Comparison of ENCODE assay signal across 8 mouse cellular contexts in the genomic region with DNA sequence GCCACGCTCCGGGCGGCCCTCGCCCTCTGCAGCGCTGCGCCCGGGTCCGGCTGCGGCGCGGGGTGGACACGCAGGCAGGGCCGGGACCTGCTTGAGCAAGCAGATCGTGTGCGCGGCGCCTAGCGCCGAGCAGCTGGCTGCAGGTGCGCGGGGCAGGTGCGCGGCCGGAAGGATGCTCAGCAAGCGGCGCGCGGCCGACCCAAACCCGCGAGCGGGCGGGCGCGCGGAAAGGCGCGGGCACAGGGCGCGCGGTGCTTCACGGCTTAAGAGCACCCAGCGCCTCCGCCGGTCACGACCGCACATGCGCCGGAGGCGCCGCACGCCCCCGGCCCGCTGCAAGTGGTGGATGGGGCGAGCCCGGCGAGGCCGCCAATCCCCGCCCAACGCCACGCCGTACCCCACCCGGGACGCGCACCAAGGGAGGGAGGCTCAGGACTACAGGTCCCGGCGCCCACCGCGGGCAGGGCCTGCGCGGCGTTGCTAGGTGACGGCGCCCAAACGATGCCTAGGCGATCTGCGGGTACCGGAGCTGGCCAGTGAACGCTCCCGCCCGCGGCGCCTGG. TPM values are rescaled to one million over a fixed set of nuclear protein-coding genes. Genes with fewer than 3 reads are reported as not detected.
DNase-seq lines count a peak whose midpoint lies in the region; ATAC-seq and TF ChIP-seq lines count a peak whose summit lies in the region.

Gene Zfyve28 (minus strand): TSS at position 296 of the 563 bp plus-strand sequence.
Gene Cfap99 (plus strand): TSS at position 447 of the 563 bp plus-strand sequence.

- TF ChIP-seq CTCF in ES-Bruce4 (IDR thresholded peaks at IDR 0.05; ENCODE audit: low read depth, low read length): no peak
- no peak for TF ChIP-seq CTCF in cerebellum, adult 2 months (IDR thresholded peaks at IDR 0.05; ENCODE audit: borderline replicate concordance, insufficient read depth, low read depth, low read length)

- DNase-seq in cerebellum, adult 2 months: peak; percentile 98 to 99
- DNase-seq in layer of hippocampus, postnatal 10 days (ENCODE audit: low spot score in 2 of 2): peak; percentile 93 to 96
- DNase-seq in retina, adult 2 months (ENCODE audit: low read depth, low spot score): peak; percentile 84
- DNase-seq in thymus, postnatal 4 days: peak; percentile 84

- WGBS in cerebellum, adult 2 months: 1% methylated on average over 82 of the region's 83 CpGs
- WGBS in hindbrain, embryonic 12.5 days: under 1% methylated on average over 79 of the region's 83 CpGs
- under 1% methylated on average over 63 of the region's 83 CpGs for WGBS in lung, embryonic 16.5 days

- H3K4me1 ChIP-seq in ES-Bruce4 (ENCODE audit: control insufficient read depth, insufficient read depth, low read length): no peaks in the 10 kb centered on the region
- H3K4me1 ChIP-seq in cerebellum, adult 2 months (ENCODE audit: control insufficient read depth, insufficient read depth, low read length): peaks cover 16% of the 10 kb centered on the region
- H3K4me1 ChIP-seq in hindbrain, embryonic 12.5 days: peaks cover 21% of the 10 kb centered on the region
- peaks cover 19% of the 10 kb centered on the region for H3K4me1 ChIP-seq in lung, embryonic 16.5 days (replicated peaks; ENCODE audit: control insufficient read depth, insufficient read depth, low read length)

- no peaks in the 10 kb centered on the region for H3K36me3 ChIP-seq in ES-Bruce4 (ENCODE audit: control insufficient read depth, insufficient read depth, low read length, poor library complexity, severe bottlenecking)
- H3K36me3 ChIP-seq in hindbrain, embryonic 12.5 days: no peaks in the 10 kb centered on the region
- H3K36me3 ChIP-seq in lung, embryonic 16.5 days (ENCODE audit: control insufficient read depth, insufficient read depth, low read length): no peaks in the 10 kb centered on the region

- TF ChIP-seq POLR2A in ES-Bruce4 (IDR thresholded peaks at IDR 0.05; ENCODE audit: insufficient read depth, low read length): no peak
- peak; percentile 50; the same call in 1 of the 2 replicates for TF ChIP-seq POLR2A in cerebellum, adult 2 months (IDR thresholded peaks at IDR 0.05; ENCODE audit: borderline replicate concordance, insufficient read depth, low read length)

- peak within 1 kb of the TSS; percentile 68 for H3K4me3 ChIP-seq in ES-Bruce4 (ENCODE audit: low read depth, low read length)
- H3K4me3 ChIP-seq in cerebellum, adult 2 months (replicated peaks; ENCODE audit: insufficient read depth, low read depth, low read length): peak within 1 kb of the TSS; percentile 85
- H3K4me3 ChIP-seq in hindbrain, embryonic 12.5 days: peak within 1 kb of the TSS; percentile 80
- peak within 1 kb of the TSS; percentile 57 for H3K4me3 ChIP-seq in lung, embryonic 16.5 days (ENCODE audit: low read length)

- H3K9ac ChIP-seq in ES-Bruce4 (ENCODE audit: low read depth, poor library complexity, severe bottlenecking): peak within 1 kb of the TSS; percentile 33
- peak within 1 kb of the TSS; percentile 72 for H3K9ac ChIP-seq in hindbrain, embryonic 12.5 days
- H3K9ac ChIP-seq in lung, embryonic 16.5 days (ENCODE audit: low read length): peak within 1 kb of the TSS; percentile 13

- peak; percentile 94 for ATAC-seq in frontal cortex, adult (ENCODE audit: low TSS enrichment)
- ATAC-seq in hindbrain, embryonic 12.5 days (ENCODE audit: low FRiP score): peak; percentile 98
- ATAC-seq in lung, embryonic 16.5 days (ENCODE audit: low read depth): peak; percentile 91

- no peaks in the 10 kb centered on the region for H3K9me3 ChIP-seq in ES-Bruce4 (replicated peaks; ENCODE audit: control insufficient read depth, insufficient read depth, low read length, poor library complexity, severe bottlenecking)
- H3K9me3 ChIP-seq in hindbrain, embryonic 12.5 days (replicated peaks): no peaks in the 10 kb centered on the region
- H3K9me3 ChIP-seq in lung, embryonic 16.5 days (ENCODE audit: control insufficient read depth, low read length): no peaks in the 10 kb centered on the region

- H3K4me2 ChIP-seq in hindbrain, embryonic 12.5 days (replicated peaks): peak within 1 kb of the TSS; percentile 95
- H3K4me2 ChIP-seq in lung, embryonic 16.5 days (ENCODE audit: low read depth, low read length): peak within 1 kb of the TSS; percentile 85

- no peaks in the 10 kb centered on the region for H3K27me3 ChIP-seq in ES-Bruce4 (ENCODE audit: control insufficient read depth, insufficient read depth, low read length, poor library complexity, severe bottlenecking)
- H3K27me3 ChIP-seq in cerebellum, adult 2 months (ENCODE audit: control insufficient read depth, insufficient read depth, low read length): no peaks in the 10 kb centered on the region
- peaks cover 61% of the 10 kb centered on the region for H3K27me3 ChIP-seq in hindbrain, embryonic 12.5 days
- H3K27me3 ChIP-seq in lung, embryonic 16.5 days (ENCODE audit: control insufficient read depth, insufficient read depth, low read depth, low read length): peaks cover 49% of the 10 kb centered on the region

- TF ChIP-seq EP300 in ES-Bruce4 (IDR thresholded peaks at IDR 0.05; ENCODE audit: insufficient read depth, low read depth, low read length): no peak

- H3K27ac ChIP-seq in ES-Bruce4 (ENCODE audit: insufficient read depth, low read length): no peak within 1 kb of the TSS
- H3K27ac ChIP-seq in cerebellum, adult 2 months (ENCODE audit: insufficient read depth, low read length): peak within 1 kb of the TSS; percentile 80
- H3K27ac ChIP-seq in hindbrain, embryonic 12.5 days: no peak within 1 kb of the TSS
- no peak within 1 kb of the TSS for H3K27ac ChIP-seq in lung, embryonic 16.5 days (ENCODE audit: low read length)

RNA-seq across cellular contexts. Expression of gene Zfyve28, which starts in this region (rescaled TPM):
- polyA plus RNA-seq in ES-Bruce4 (2011; ENCODE audit: insufficient read depth, insufficient read length, low read depth, missing spikeins): 2.0 and 2.8 TPM in 2 replicates
- polyA plus RNA-seq in cerebellum, adult 2 months (2012; rRNA removed): 62.9 and 69.5 TPM in 2 replicates
- 2.9 and 4.1 TPM in 2 replicates for polyA plus RNA-seq in hindbrain, embryonic 12.5 days (2016; fragmentation: Nextera tagmentation; extraction: Ambion mirVana)
- total RNA-seq in layer of hippocampus, postnatal 10 days (2021): 10 to 100 TPM; 23.2 to 24.5 TPM
- polyA plus RNA-seq in lung, embryonic 16.5 days (2015; fragmentation: Nextera tagmentation; extraction: Ambion mirVana): 0.20 and 0.26 TPM in 2 replicates

RNA-seq across cellular contexts. Expression of gene Cfap99, which starts in this region (rescaled TPM):
- polyA plus RNA-seq in ES-Bruce4 (2011; ENCODE audit: insufficient read depth, insufficient read length, low read depth, missing spikeins): not detected in 2 replicates
- polyA plus RNA-seq in cerebellum, adult 2 months (2012; rRNA removed): 1.4 and 1.7 TPM in 2 replicates
- 0.09 and 0.25 TPM in 2 replicates for polyA plus RNA-seq in hindbrain, embryonic 12.5 days (2016; fragmentation: Nextera tagmentation; extraction: Ambion mirVana)
- total RNA-seq in layer of hippocampus, postnatal 10 days (2021): under 1 TPM; 0.23 to 0.40 TPM
- 0.43 and 0.58 TPM in 2 replicates for polyA plus RNA-seq in lung, embryonic 16.5 days (2015; fragmentation: Nextera tagmentation; extraction: Ambion mirVana)

Comparison
In these comparisons a context has a peak if more than half of its experiments do, and no peak if none do; other contexts are left out.
1. RNA of gene Zfyve28 (polyA plus RNA-seq): 62.9 to 69.5 TPM in cerebellum, adult 2 months; 2.9 to 4.1 TPM in hindbrain, embryonic 12.5 days, 2.0 to 2.8 TPM in ES-Bruce4 and 0.20 to 0.26 TPM in lung, embryonic 16.5 days; every median in the first group is over 10 times any median in the second.
2. Peak in ATAC-seq, H3K4me3 ChIP-seq, H3K9ac ChIP-seq and H3K4me2 ChIP-seq in lung, embryonic 16.5 days; RNA of the genes that start here not detected or under 1 TPM.
3. H3K9ac ChIP-seq: peak in every context shown above with its lines; median percentile 72 in hindbrain, embryonic 12.5 days; 33 in ES-Bruce4; 13 in lung, embryonic 16.5 days.
4. Peak in every context shown above with its lines, with median percentiles within 50 percentile points of each other: H3K4me3 ChIP-seq, DNase-seq and ATAC-seq.